Mouse (Mus musculus) CH12.LX (cell line): ENCODE measurements around the gene Map3k13. TPM values are rescaled to one million over a fixed set of nuclear protein-coding genes. Genes with fewer than 3 reads are reported as not detected.

Source experiments
- DNase-seq: peaks from one replicate; pipeline ENCODE4 v3.0.0-alpha.2; 2013; ENCODE audit errors: extremely low read depth
- H3K27ac ChIP-seq: 2 replicates; pipeline ENCODE4 v1.5.1; 2012; ENCODE audit warnings: low read depth, mild to moderate bottlenecking, control low read depth, moderate library complexity; ENCODE audit not compliant: insufficient read depth
- H3K27me3 ChIP-seq: replicated peaks from 2 replicates; pipeline ENCODE3; 2012; ENCODE audit warnings: inconsistent platforms
- H3K36me3 ChIP-seq, 2 experiments: replicated peaks in 1 of 2; 2 replicates each; pipeline versions ENCODE3 to v1.6.1; 2012; ENCODE audit warnings: inconsistent platforms in 1 of 2, low read length in 1 of 2, mild to moderate bottlenecking in 1 of 2, mixed read lengths in 1 of 2, moderate library complexity in 1 of 2; ENCODE audit not compliant: control insufficient read depth in 1 of 2, insufficient read depth in 1 of 2
- H3K4me1 ChIP-seq, 2 experiments: 2 replicates each; pipeline ENCODE4 v1.6.1; 2012; ENCODE audit warnings: inconsistent platforms in 1 of 2, moderate library complexity in 1 of 2; ENCODE audit not compliant: insufficient read depth in 2 of 2, control insufficient read depth in 1 of 2
- H3K4me2 ChIP-seq: 2 replicates; pipeline ENCODE4 v1.6.1; 2012; ENCODE audit warnings: low read depth, mild to moderate bottlenecking, control low read depth; ENCODE audit not compliant: poor library complexity, insufficient read depth, severe bottlenecking
- H3K4me3 ChIP-seq, 3 experiments: fragments of 150-350 bp in 1 of 3; sonication (generic) in 1 of 3; replicated peaks in 1 of 3; 2 replicates each; pipeline versions ENCODE3 to v1.5.1; 2011 to 2012; ENCODE audit warnings: low read depth in 2 of 3, low read length in 2 of 3, mild to moderate bottlenecking in 2 of 3, moderate library complexity in 2 of 3, control low read depth in 1 of 3, improper control_type of control experiment in 1 of 3, inconsistent platforms in 1 of 3, mixed read lengths in 1 of 3; ENCODE audit not compliant: poor library complexity in 1 of 3
- H3K79me2 ChIP-seq: replicated peaks from 2 replicates; pipeline ENCODE4 v1.6.1; 2012; ENCODE audit warnings: mild to moderate bottlenecking, moderate library complexity; ENCODE audit not compliant: control insufficient read depth, poor library complexity, insufficient read depth, severe bottlenecking; ENCODE audit errors: extremely low read depth
- H3K9ac ChIP-seq: 2 replicates; pipeline ENCODE4 v1.6.1; 2012; ENCODE audit warnings: low read depth, mild to moderate bottlenecking, control low read depth, moderate library complexity; ENCODE audit not compliant: insufficient read depth
- H3K9me3 ChIP-seq: replicated peaks from 2 replicates; pipeline ENCODE3; 2012; ENCODE audit warnings: low read length, inconsistent platforms, mixed read lengths
- CHD2 ChIP-seq: IDR thresholded peaks from 2 replicates; pipeline ENCODE4 v1.6.1; 2011; ENCODE audit warnings: low read length, improper control_type of control experiment
- CTCF ChIP-seq, 2 experiments: IDR thresholded peaks in 1 of 2; conservative IDR thresholded peaks in 1 of 2; 2 replicates each; pipeline ENCODE4 v1.5.1; 2011 to 2012; ENCODE audit warnings: low read depth in 2 of 2, low read length in 2 of 2, improper control_type of control experiment in 1 of 2, inconsistent platforms in 1 of 2, mild to moderate bottlenecking in 1 of 2, moderate library complexity in 1 of 2
- E2F4 ChIP-seq: IDR thresholded peaks from 2 replicates; pipeline ENCODE4 v1.6.1; 2011; ENCODE audit warnings: low read depth, low read length, improper control_type of control experiment; ENCODE audit not compliant: insufficient replicate concordance
- ELF1 ChIP-seq: IDR thresholded peaks from 2 replicates; pipeline ENCODE4 v1.6.1; 2014; ENCODE audit warnings: low read depth, mild to moderate bottlenecking, inconsistent platforms, low read length, improper control_type of control experiment
- EP300 ChIP-seq: IDR thresholded peaks from 2 replicates; pipeline ENCODE4 v1.6.1; 2011; ENCODE audit warnings: low read length, improper control_type of control experiment
- GABPA ChIP-seq: IDR thresholded peaks from 2 replicates; pipeline ENCODE4 v1.6.1; 2012; ENCODE audit warnings: low read depth, low read length, improper control_type of control experiment, inconsistent platforms; ENCODE audit not compliant: insufficient replicate concordance
- HCFC1 ChIP-seq: IDR thresholded peaks from 2 replicates; pipeline ENCODE4 v1.6.1; 2012; ENCODE audit warnings: low read depth, mild to moderate bottlenecking, inconsistent platforms, low read length, improper control_type of control experiment
- IRF4 ChIP-seq: IDR thresholded peaks from 2 replicates; pipeline ENCODE4 v1.6.1; 2014; ENCODE audit warnings: low read depth, mild to moderate bottlenecking, inconsistent platforms, low read length, improper control_type of control experiment
- JUN ChIP-seq: IDR thresholded peaks from 2 replicates; pipeline ENCODE4 v1.6.1; 2011; ENCODE audit warnings: low read depth, mild to moderate bottlenecking, low read length, improper control_type of control experiment, moderate library complexity; ENCODE audit not compliant: insufficient read depth
- JUND ChIP-seq: conservative IDR thresholded peaks from 2 replicates; pipeline ENCODE4 v1.6.1; 2011; ENCODE audit warnings: low read depth, low read length, improper control_type of control experiment
- KAT2A ChIP-seq: IDR thresholded peaks from 2 replicates; pipeline ENCODE4 v1.6.1; 2012; ENCODE audit warnings: low read length, improper control_type of control experiment, inconsistent platforms; ENCODE audit not compliant: insufficient replicate concordance
- MAFK ChIP-seq: IDR thresholded peaks from 2 replicates; pipeline ENCODE4 v1.6.1; 2011; ENCODE audit warnings: low read length, improper control_type of control experiment; ENCODE audit not compliant: insufficient replicate concordance
- MAX ChIP-seq: IDR thresholded peaks from 2 replicates; pipeline ENCODE4 v1.6.1; 2011; ENCODE audit warnings: low read length, improper control_type of control experiment
- MAZ ChIP-seq: IDR thresholded peaks from 2 replicates; pipeline ENCODE4 v1.6.1; 2012; ENCODE audit warnings: low read depth, mild to moderate bottlenecking, inconsistent platforms, low read length, improper control_type of control experiment, moderate library complexity
- MEF2A ChIP-seq: IDR thresholded peaks from 2 replicates; pipeline ENCODE4 v1.6.1; 2014; ENCODE audit warnings: low read depth, mild to moderate bottlenecking, inconsistent platforms, low read length, improper control_type of control experiment, borderline replicate concordance
- MYC ChIP-seq: IDR thresholded peaks from 2 replicates; pipeline ENCODE4 v1.6.1; 2011; ENCODE audit warnings: low read depth, mild to moderate bottlenecking, improper control_type of control experiment, low read length
- RAD21 ChIP-seq: IDR thresholded peaks from 2 replicates; pipeline ENCODE4 v1.6.1; 2011; ENCODE audit warnings: low read depth, mild to moderate bottlenecking, low read length, improper control_type of control experiment, moderate library complexity
- TBP ChIP-seq: conservative IDR thresholded peaks from 2 replicates; pipeline ENCODE4 v1.6.1; 2011; ENCODE audit warnings: low read depth, low read length, improper control_type of control experiment
- TCF12 ChIP-seq: IDR thresholded peaks from 2 replicates; pipeline ENCODE4 v1.6.1; 2014; ENCODE audit warnings: low read depth, mild to moderate bottlenecking, inconsistent platforms, low read length, improper control_type of control experiment
- UBTF ChIP-seq: IDR thresholded peaks from 2 replicates; pipeline ENCODE4 v1.6.1; 2012; ENCODE audit warnings: low read depth, mild to moderate bottlenecking, inconsistent platforms, low read length, improper control_type of control experiment, moderate library complexity
- USF1 ChIP-seq: IDR thresholded peaks from 2 replicates; pipeline ENCODE4 v1.6.1; 2014; ENCODE audit warnings: low read depth, mild to moderate bottlenecking, inconsistent platforms, low read length, improper control_type of control experiment
- ZMIZ1 ChIP-seq: IDR thresholded peaks from 2 replicates; pipeline ENCODE4 v1.6.1; 2012; ENCODE audit warnings: low read depth, mild to moderate bottlenecking, inconsistent platforms, low read length, improper control_type of control experiment
- dilution Hi-C: fragments of 300-500 bp; cut with MboI; formaldehyde crosslinking; loops from 2 replicates; pipeline ENCODE4 v1.14.3; 2020; ENCODE audit warnings: low sequenced_read_pairs; ENCODE audit not compliant: extremely low pct_unique_long_range_greater_than_20kb, extremely low pct_ligation_motif_present
- in situ Hi-C: fragments of 300-500 bp; cut with MboI; formaldehyde crosslinking; loops from 3 replicates; pipeline ENCODE4 v1.14.3; 2019; ENCODE audit warnings: low sequenced_read_pairs, low pct_ligation_motif_present, low pct_unique_long_range_greater_than_20kb, mixed read lengths
- polyA plus RNA-seq: library from polyadenylated mRNA; unstranded; fragments of >175 nt; gene quantifications from 2 replicates; pipeline ENCODE4 v1.2.1, GENCODE M21; 2012; ENCODE audit warnings: low read depth; ENCODE audit not compliant: insufficient read length
- total RNA-seq, 2 experiments: library from RNA; depleted of rRNA; stranded (reverse); fragments of 300-350 nt in 1 of 2; fragments of >200 nt in 1 of 2; gene quantifications; 2 replicates each; pipeline ENCODE4 v1.2.3; 2012 to 2014

The Map3k13 gene
- total and polyA plus RNA-seq, 3 experiments: 0.32 to 1.3 (median 0.89) TPM

- Histone ChIP-seq H3K4me2 (no peak overlapping the region), H3K9ac (no peak overlapping the region), H3K79me2 (no peaks in the 10 kb centered on the region), H3K27me3 (no peaks in the 10 kb centered on the region), H3K36me3 (no peaks in the 10 kb centered on the region), H3K4me3 (no peak overlapping the region), H3K4me1 (no peaks in the 10 kb centered on the region), H3K9me3 (peaks cover 8% of the 10 kb centered on the region), H3K27ac (no peak overlapping the region)
- dilution Hi-C loops (no loop called here), in situ Hi-C loops (no loop called here)
- DNase-seq: no peak
- TF ChIP-seq MYC (no peak), ELF1 (no peak), JUND (no peak), E2F4 (no peak), UBTF (no peak), ZMIZ1 (no peak), IRF4 (no peak), MAFK (no peak), CHD2 (no peak), EP300 (no peak), JUN (no peak), MAX (no peak), TBP (no peak), RAD21 (no peak), CTCF (conservative IDR thresholded peaks at IDR 0.05 in 1 of 2, IDR thresholded peaks at IDR 0.05 in 1 of 2; ENCODE audit: low read depth in 2 of 2, low read length in 2 of 2) (no peak), USF1 (no peak)
These were observed 64.0 kb downstream of the Map3k13 start for GRCm38 (mm10) chr16:21858163-21858562.

- Histone ChIP-seq H3K9me3 (peaks cover 8% of the 10 kb centered on the region), H3K79me2 (no peaks in the 10 kb centered on the region), H3K27ac (no peak overlapping the region), H3K4me2 (no peak overlapping the region), H3K9ac (no peak overlapping the region), H3K4me1 (no peaks in the 10 kb centered on the region), H3K4me3 (no peak overlapping the region), H3K27me3 (no peaks in the 10 kb centered on the region), H3K36me3 (no peaks in the 10 kb centered on the region)
- no peak for TF ChIP-seq TBP
- TF ChIP-seq ZMIZ1: no peak
- no peak for TF ChIP-seq MEF2A
- no peak for TF ChIP-seq KAT2A
- no peak for TF ChIP-seq CHD2
- no peak for TF ChIP-seq GABPA
- TF ChIP-seq MAZ: no peak
- TF ChIP-seq MAX: no peak
- no peak for TF ChIP-seq CTCF (conservative IDR thresholded peaks at IDR 0.05 in 1 of 2, IDR thresholded peaks at IDR 0.05 in 1 of 2; ENCODE audit: low read depth in 2 of 2, low read length in 2 of 2)
- no peak for TF ChIP-seq HCFC1
- TF ChIP-seq TCF12: no peak
- no peak for DNase-seq
- dilution Hi-C loops (no loop called here), in situ Hi-C loops (no loop called here)
These were observed 64.7 kb downstream of the Map3k13 start for GRCm38 (mm10) chr16:21858882-21859281.
